Mouse (Mus musculus): ENCODE measurements at regions not wholly inside any gene's neighbourhood (a gene's known extent, or its start where the extent isn't known, plus 50 kb on each side); places are given as distances from the start of the nearest gene placed in this dataset.

- no peak for DNase-seq (ENCODE audit: low read depth, low spot score)
Measured at GRCm38 (mm10) chr2:129952486-129952885, 59.7 kb upstream of the Tgm3 start.

GRCm38 (mm10) chr2:129955260-129955691 lies 56.9 kb upstream of the Tgm3 start:
- DNase-seq (ENCODE audit: low read depth, low spot score), result no peak

- no peak for DNase-seq (ENCODE audit: low read depth, low spot score)
Measured at GRCm38 (mm10) chr2:129958120-129958519, 54.0 kb upstream of the Tgm3 start.

- no peak for DNase-seq (ENCODE audit: low read depth, low spot score)
Measured at GRCm38 (mm10) chr2:129960364-129960763, 51.8 kb upstream of the Tgm3 start.

- DNase-seq (ENCODE audit: low read depth, low spot score), result no peak
Measured at GRCm38 (mm10) chr2:129961522-129961921, 50.6 kb upstream of the Tgm3 start.
